Mouse (Mus musculus): ENCODE data around the gene Usp2.

DNA sequence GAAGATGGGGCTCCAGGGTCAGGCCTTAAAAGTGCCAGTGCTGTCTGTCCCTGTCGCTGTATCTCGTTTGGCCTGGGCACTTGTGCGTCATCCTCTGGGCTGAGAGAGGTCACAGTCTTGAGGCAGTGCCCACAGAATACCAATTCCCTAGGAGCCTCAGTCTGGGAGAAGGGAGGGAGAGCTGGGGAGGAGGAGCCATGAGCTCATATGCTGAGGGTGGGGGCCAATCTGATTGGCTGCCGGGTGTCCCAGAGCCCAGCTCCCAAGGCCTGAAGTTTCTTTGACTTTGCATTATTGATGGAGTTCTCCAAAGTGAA is 5.7 kb downstream of the Usp2 start:
- TF ChIP-seq CTCF (IDR thresholded peaks at IDR 0.05; ENCODE audit: borderline replicate concordance, insufficient read depth, low read length) (no peak), POLR2A (IDR thresholded peaks at IDR 0.05; ENCODE audit: low read depth, low read length) (no peak)
